Mouse (Mus musculus) spleen, adult 2 months (tissue): ENCODE results near the gene Alkbh2. TPM values are rescaled to one million over a fixed set of nuclear protein-coding genes. Genes with fewer than 3 reads are reported as not detected.

Experiments used
- DNase-seq, 2 experiments: peaks; one replicate each; pipeline versions ENCODE4 v3.0.0 to v3.0.0-alpha.2; 2012 to 2021; ENCODE audit warnings: low spot score in 2 of 2, low read depth in 1 of 2
- H3K27ac ChIP-seq: fragments of 200-500 bp; 2 replicates; pipeline ENCODE4 v1.5.1; 2012; ENCODE audit warnings: low read length, inconsistent platforms; ENCODE audit not compliant: insufficient read depth
- H3K27me3 ChIP-seq: fragments of 200-500 bp; 2 replicates; pipeline ENCODE4 v1.6.1; 2012; ENCODE audit warnings: mild to moderate bottlenecking, moderate library complexity, low read length, inconsistent platforms; ENCODE audit not compliant: control insufficient read depth, insufficient read depth
- H3K36me3 ChIP-seq: fragments of 200-500 bp; 2 replicates; pipeline ENCODE4 v1.6.1; 2012; ENCODE audit warnings: mild to moderate bottlenecking, low read length, inconsistent platforms; ENCODE audit not compliant: control insufficient read depth, insufficient read depth
- H3K4me1 ChIP-seq: fragments of 200-500 bp; 2 replicates; pipeline ENCODE4 v1.6.1; 2011; ENCODE audit warnings: inconsistent platforms; ENCODE audit not compliant: control insufficient read depth, insufficient read depth, insufficient read length
- H3K4me3 ChIP-seq: fragments of 200-500 bp; 2 replicates; pipeline ENCODE4 v1.5.1; 2011; ENCODE audit warnings: mild to moderate bottlenecking, inconsistent platforms; ENCODE audit not compliant: insufficient read depth, insufficient read length; ENCODE audit errors: extremely low read depth
- CTCF ChIP-seq: fragments of 200-500 bp; IDR thresholded peaks from 2 replicates; pipeline ENCODE4 v1.5.1; 2011; ENCODE audit warnings: mild to moderate bottlenecking, inconsistent platforms; ENCODE audit not compliant: insufficient read depth, insufficient read length, insufficient replicate concordance; ENCODE audit errors: extremely low read depth
- POLR2A ChIP-seq: fragments of 200-500 bp; IDR thresholded peaks from 2 replicates; pipeline ENCODE4 v1.6.1; 2011; ENCODE audit warnings: low read depth, low read length, inconsistent platforms
- WGBS: fragments of 180-500 bp; shearing (Covaris S2); methylation state at CpG from one replicate; pipeline ENCODE4 v1.1.7; 2018; 5-methylcytosine and 5-hydroxymethylcytosine counted together
- polyA plus RNA-seq: library from polyadenylated mRNA; depleted of rRNA; stranded (reverse); fragments of >200 nt; gene quantifications from 2 replicates; pipeline ENCODE4 v1.2.3, GENCODE M21; 2012

Gene Alkbh2
- polyA plus RNA-seq, 1 experiment = 9.0 TPM

DNA sequence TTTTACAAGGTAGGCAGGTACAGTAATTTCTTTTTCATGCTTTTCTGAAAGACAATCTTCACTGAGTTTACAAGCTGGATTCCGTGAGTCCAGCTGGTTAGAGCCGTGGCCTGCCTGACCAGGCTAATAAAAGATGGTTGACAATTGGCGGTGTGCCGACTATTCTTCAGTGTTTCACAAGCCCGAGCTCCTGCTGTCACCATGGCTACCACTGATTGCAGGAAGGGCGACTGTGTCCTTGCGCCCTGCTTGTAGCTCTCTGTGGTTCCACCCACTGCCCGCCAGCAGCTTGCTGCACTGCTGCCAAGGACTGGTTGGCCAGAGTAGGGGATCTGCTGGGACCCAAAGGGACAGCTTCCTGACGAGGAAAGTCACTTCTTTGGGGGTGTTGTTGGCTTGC, 11.2 kb upstream of the Alkbh2 start:
- no peaks in the 10 kb centered on the region for H3K4me1 ChIP-seq
- no peak overlapping the region for H3K4me3 ChIP-seq
- H3K27me3 ChIP-seq = no peaks in the 10 kb centered on the region
- H3K36me3 ChIP-seq = peaks cover 6% of the 10 kb centered on the region
- 0 out of 2 replicates have a peak overlapping the region, but pooled peaks have one; percentile 5 for H3K27ac ChIP-seq
- TF ChIP-seq CTCF (no peak), POLR2A (no peak)
- no peak for DNase-seq
- 80% methylated on average over 9 of the region's 9 CpGs for WGBS

- no peak overlapping the region for H3K27ac ChIP-seq
- 83% methylated on average over 21 of the region's 21 CpGs for WGBS
- no peaks in the 10 kb centered on the region for H3K4me1 ChIP-seq
- H3K36me3 ChIP-seq = peaks cover 6% of the 10 kb centered on the region
- no peak overlapping the region for H3K4me3 ChIP-seq
- no peak for DNase-seq
- no peak for TF ChIP-seq POLR2A
- no peak for TF ChIP-seq CTCF
- no peaks in the 10 kb centered on the region for H3K27me3 ChIP-seq
These were observed 10.5 kb upstream of the Alkbh2 start for GRCm38 (mm10) chr5:114138277-114139164.

DNA sequence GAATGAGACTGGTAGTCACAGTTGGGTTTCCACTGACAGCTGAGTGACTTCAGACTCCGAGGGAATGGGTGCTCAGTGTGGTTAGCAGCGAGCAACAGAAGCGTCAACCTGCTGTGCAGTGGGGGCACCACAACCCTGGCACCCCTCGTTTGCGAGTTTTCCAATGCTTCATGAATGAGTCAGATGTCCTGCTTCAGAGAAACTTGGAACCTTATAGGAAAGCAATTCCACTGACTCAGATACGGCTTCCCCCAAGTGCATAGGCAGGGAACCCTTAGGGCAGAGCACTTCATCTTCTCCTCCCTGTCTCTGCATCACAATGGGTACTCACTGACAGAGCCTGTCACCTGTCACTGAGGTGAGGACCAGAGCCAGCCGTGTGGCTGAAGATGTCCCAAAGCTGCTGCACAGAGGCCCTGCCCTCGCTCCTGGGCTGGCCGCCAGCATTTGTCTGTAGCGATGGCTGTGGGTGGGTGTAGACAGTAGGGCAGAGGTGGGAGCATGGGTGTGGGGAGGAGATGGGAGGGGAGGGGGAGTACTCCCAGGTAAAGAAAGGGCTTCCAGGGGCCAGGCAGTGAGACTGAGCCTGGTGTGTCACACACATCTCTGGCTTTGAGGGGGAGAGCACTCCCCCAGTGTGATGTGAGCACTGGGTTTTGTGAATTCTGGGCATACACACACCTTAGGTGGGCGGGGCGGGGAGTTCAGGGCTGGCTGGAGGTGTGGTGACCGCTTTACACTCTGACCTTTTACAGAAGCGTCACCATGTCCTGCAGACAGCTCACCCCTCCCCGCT, 9.7 kb upstream of the Alkbh2 start:
- Histone ChIP-seq H3K4me1 (no peaks in the 10 kb centered on the region), H3K4me3 (no peak overlapping the region), H3K27me3 (no peaks in the 10 kb centered on the region), H3K27ac (no peak overlapping the region), H3K36me3 (peaks cover 6% of the 10 kb centered on the region)
- no peak for TF ChIP-seq CTCF
- no peak for TF ChIP-seq POLR2A
- DNase-seq = no peak
- 89% methylated on average over 15 of the region's 15 CpGs for WGBS

DNA sequence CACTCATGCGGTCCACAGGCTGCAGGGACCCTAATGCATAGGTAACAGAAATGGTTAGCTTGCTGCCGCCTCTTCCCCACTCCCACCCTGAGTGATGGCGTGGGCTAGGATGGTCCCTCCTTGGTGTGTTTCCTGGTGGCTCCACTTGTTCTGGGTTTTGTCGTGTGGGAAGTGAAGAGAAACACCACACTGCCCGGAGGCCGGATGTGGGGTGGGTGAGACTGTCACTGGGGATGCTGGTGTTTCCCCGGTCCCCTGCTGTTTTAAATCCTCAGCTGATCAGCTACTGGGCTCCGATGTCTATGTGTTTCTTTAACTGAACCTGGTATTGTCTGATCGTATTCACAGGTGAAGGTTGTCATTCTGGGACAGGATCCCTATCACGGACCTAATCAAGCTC, 7.5 kb upstream of the Alkbh2 start:
- DNase-seq = no peak
- WGBS = 75% methylated on average over 10 of the region's 10 CpGs
- Histone ChIP-seq H3K27me3 (no peaks in the 10 kb centered on the region), H3K4me3 (no peak overlapping the region), H3K36me3 (peaks cover 6% of the 10 kb centered on the region), H3K4me1 (peaks cover 5% of the 10 kb centered on the region), H3K27ac (no peak overlapping the region)
- TF ChIP-seq CTCF (no peak), POLR2A (no peak)

- WGBS = 74% methylated on average over 6 of the region's 6 CpGs
- H3K27ac ChIP-seq = no peak overlapping the region
- TF ChIP-seq CTCF = no peak
- TF ChIP-seq POLR2A = no peak
- peaks cover 8% of the 10 kb centered on the region for H3K4me1 ChIP-seq
- DNase-seq = no peak
- H3K4me3 ChIP-seq = no peak overlapping the region
- peaks cover 6% of the 10 kb centered on the region for H3K36me3 ChIP-seq
- H3K27me3 ChIP-seq = no peaks in the 10 kb centered on the region
These were observed 6.1 kb upstream of the Alkbh2 start for GRCm38 (mm10) chr5:114134091-114134534.

DNA sequence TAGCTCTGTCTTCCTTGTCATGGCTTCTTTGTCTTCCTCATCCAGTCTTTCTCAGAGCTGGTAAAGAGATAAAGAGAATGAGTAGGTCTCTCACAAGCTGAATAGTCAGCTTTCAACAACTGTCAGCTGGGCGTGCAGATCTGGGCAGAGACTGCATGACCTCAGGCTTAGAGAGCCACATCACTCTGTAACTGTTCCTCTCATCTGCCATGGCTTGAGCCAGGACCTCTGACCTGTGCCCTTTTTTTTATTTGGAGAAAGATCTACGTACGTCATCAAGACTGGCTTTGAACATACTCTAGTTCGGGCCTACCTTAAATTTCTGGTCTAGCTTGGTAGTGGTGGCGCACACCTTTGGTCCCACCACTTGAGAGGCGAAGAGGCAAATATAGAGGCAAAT, 4.8 kb upstream of the Alkbh2 start:
- WGBS = 94% methylated on average over 6 of the region's 6 CpGs
- H3K27me3 ChIP-seq = no peaks in the 10 kb centered on the region
- TF ChIP-seq CTCF (no peak), POLR2A (no peak)
- H3K36me3 ChIP-seq = 0 out of 2 replicates have a peak, but pooled peaks cover 2% of the 10 kb centered on the region
- no peak for DNase-seq
- peaks cover 10% of the 10 kb centered on the region for H3K4me1 ChIP-seq
- H3K4me3 ChIP-seq = no peak overlapping the region
- no peak overlapping the region for H3K27ac ChIP-seq

DNA sequence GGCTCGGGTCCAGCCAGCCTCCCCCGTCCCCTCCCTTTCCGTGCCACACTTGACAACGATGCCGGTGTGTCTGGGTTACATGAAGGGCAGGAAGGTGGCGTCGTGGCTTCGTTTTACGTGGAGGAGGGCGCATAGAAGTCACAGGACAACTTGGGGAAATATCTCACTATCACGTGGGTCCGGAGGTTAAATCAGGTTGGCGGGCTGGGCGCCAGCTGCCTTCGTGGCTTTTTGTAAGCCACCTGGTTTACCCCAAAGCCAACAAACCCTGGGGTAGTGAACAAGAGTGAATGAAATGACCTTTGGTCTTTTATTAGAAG, 3.5 kb upstream of the Alkbh2 start:
- H3K27ac ChIP-seq = peak overlapping the region; percentile 69
- H3K36me3 ChIP-seq = no peaks in the 10 kb centered on the region
- H3K4me1 ChIP-seq = peaks cover 10% of the 10 kb centered on the region
- H3K27me3 ChIP-seq = no peaks in the 10 kb centered on the region
- H3K4me3 ChIP-seq = peak overlapping the region; percentile 95
- under 1% methylated on average over 15 of the region's 15 CpGs for WGBS
- peak; percentile 39 to 78 for DNase-seq
- TF ChIP-seq CTCF (no peak), POLR2A (no peak; the same call in 1 of the 2 replicates)
